Mouse (Mus musculus) ES-E14 (cell line): ENCODE measurements at regions not wholly inside any gene's neighbourhood (a gene's known extent, or its start where the extent isn't known, plus 50 kb on each side); places are given as distances from the start of the nearest gene placed in this dataset.

Experiments
- CHD2 ChIP-seq: IDR thresholded peaks from 2 replicates; pipeline ENCODE4 v1.6.1; 2014; ENCODE audit warnings: mild to moderate bottlenecking, low read depth, low read length, inconsistent platforms
- MAFK ChIP-seq: IDR thresholded peaks from 2 replicates; pipeline ENCODE4 v1.6.1; 2014; ENCODE audit warnings: mild to moderate bottlenecking, low read depth, low read length, inconsistent platforms; ENCODE audit not compliant: insufficient read depth
- ZC3H11A ChIP-seq: IDR thresholded peaks from 2 replicates; pipeline ENCODE4 v1.6.1; 2012; ENCODE audit warnings: low read depth, mild to moderate bottlenecking, inconsistent platforms, low read length, borderline replicate concordance
- ZNF384 ChIP-seq: IDR thresholded peaks from 2 replicates; pipeline ENCODE4 v1.6.1; 2012; ENCODE audit warnings: low read depth, low read length, inconsistent platforms

- no peak for TF ChIP-seq MAFK
- no peak for TF ChIP-seq ZNF384
- TF ChIP-seq CHD2, result no peak
- TF ChIP-seq ZC3H11A, result no peak
Measured at GRCm38 (mm10) chr1:62881477-62881876, 178.4 kb downstream of the Nrp2 start.
